Mouse (Mus musculus): Measurements from ENCODE around the gene Prodh2. TPM values are rescaled to one million over a fixed set of nuclear protein-coding genes. Genes with fewer than 3 reads are reported as not detected.

The Prodh2 gene
- polyA plus RNA-seq (2014; fragmentation: Illumina TruSeq; extraction: RNeasy Lipid Tissue Mini Kit (QIAGEN cat#74804); ENCODE audit: low replicate concordance) = not detected

DNA sequence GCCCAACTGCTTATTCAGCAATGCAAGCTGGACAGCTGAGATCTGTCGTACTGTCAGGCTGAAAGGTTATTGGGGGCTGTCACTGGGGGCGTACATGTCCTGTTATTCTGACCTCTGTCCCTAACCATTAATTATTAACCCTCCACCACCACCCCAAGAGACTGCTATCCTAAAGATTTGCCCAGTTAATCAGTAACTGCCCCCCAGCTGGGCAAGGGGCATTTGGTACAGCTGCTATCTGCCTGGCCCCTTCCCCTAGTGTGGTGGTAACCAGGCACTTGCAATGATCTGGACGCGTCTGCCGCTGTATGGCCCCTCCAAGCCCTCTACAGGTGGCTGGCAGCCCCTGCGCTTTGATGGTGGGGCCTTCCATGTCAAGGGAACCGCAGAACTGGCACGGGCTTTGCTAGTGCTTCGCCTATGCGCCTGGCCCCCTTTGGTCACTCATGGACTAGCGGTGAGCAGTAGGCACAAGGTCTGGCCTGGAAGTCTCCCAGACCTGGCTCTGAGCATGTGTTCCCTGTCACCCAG, at the start of gene Prodh2:
Gene Prodh2, plus strand, starts transcription at position 222 of the 531 bp plus-strand sequence.

DNA sequence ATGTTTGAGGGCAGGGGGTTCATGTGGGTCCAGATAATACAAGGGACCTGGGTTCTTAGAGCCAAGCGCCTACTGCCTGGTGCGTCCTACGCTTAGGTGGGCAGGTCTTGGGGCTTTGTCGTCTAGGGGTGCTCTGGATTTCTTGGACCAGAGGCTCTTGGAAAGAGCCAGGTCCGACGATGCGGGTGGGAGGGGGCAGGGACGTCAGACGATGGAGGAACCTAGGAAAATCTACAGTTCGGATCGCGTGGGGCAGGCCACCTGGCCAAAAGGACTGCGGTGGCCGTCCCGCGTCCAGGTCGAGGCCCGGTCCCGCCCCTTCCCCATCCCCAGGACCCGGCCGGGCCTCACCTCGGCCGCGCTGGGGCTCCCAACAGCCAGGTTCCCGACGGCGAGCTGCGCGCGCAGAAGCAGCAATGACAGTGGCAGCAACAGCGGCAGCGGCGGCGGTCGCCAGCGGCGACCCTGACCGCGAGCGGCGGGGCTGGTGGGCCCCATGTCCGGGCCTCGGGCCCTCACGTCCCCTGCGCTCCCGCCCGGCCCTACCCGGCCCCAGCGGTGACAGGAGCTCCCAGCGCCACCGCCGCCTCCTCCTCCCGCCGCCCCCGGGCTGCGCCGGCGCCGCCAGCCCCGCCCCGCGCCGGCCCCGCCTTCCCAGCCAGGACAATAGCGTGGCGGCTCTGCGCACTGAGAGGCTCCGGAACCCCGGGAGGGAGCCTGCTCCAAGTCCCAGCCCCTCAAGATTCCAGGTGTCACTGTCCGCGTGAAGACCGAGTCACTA, 48.3 kb upstream of the Prodh2 start, which contains the start of gene Aplp1:
Gene Aplp1, minus strand, starts transcription at position 565 of the 781 bp plus-strand sequence.

DNA sequence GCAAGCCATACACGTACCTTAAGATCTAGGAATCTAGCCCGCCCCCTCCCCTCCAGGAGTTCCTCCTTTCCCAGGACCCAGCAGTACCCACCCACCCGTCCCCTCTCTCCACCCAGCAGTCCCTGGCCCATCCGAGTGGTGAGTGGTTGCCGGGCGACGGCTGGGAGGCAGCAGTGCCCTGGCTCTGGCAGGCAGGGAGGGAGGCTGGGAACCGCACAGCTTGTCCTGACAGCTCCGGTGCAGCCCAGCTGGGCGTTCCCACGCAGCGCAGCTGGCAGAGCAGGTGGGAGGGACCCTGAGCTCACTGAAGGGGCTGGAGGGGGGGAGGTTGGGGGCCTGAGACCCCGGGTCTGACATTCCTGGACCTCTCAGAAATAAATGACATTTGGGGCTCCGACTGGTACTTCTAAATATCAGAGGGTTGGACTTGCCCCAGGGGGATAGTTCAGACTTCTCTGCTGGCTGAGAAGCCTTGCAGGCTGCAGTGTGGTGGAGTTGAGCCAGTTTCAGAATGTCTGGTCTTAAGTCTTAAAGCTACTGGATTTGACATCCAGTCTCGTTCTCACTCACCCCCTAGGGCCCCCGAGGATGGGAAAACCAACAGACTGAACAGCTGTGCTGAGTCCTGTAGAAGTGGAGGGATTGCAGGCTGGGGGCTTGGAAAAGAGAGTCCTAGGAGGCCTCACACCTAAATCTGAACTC, 35.6 kb upstream of the Prodh2 start, which contains the start of the genes Kirrel2 and Nphs1:
Gene Kirrel2, minus strand, starts transcription at position 62 of the 702 bp plus-strand sequence.
Gene Nphs1, plus strand, starts transcription at position 687 of the 702 bp plus-strand sequence.

DNA sequence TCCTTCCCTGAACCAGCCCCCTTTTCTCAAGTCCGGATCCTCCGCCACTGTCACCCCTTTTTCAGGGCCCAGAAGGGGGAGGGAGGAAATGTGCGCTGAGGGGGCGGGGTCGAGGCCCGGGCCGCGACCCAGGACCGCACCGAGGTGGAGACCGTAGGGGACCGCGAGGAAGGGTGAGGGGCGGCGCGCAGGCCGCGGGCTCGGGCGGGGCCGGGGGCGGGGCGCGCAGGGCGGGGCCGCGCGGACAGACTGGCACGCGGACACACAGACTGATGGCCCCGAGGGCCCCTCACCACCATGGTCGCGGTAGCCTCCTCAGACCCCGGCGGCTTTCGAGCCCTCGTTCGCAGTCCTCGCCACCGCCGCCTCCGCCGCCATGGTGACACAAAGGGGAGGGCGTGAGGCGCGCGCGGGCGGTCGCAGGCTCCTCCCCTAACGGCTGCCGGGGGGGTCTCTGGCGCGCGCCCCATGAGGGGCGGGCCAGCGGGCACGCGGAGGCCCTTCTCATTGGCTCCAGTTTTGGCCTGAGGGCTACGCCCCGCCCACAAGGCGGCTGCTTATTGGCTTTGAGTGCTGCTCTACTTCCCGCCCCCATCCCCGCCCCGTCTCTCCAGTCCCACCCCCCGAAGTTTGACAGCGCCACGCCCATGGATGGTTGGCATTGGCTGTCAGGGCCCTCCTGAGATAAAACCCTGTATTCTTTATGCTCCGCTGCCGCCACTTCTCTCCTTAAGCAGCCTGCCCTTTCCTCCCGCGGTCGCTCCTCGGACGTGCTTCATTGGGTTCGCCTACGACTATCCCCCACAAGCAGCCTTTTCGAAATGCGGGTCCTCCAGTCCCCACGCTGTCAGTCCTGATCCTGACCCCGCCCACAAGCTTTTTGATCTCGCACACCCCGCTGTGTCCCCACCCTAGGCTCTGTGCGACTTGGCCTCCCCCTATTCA, 41.5 kb downstream of the Prodh2 start, which contains the start of gene Arhgap33:
Gene Arhgap33, minus strand, starts transcription at position 428 of the 945 bp plus-strand sequence.

DNA sequence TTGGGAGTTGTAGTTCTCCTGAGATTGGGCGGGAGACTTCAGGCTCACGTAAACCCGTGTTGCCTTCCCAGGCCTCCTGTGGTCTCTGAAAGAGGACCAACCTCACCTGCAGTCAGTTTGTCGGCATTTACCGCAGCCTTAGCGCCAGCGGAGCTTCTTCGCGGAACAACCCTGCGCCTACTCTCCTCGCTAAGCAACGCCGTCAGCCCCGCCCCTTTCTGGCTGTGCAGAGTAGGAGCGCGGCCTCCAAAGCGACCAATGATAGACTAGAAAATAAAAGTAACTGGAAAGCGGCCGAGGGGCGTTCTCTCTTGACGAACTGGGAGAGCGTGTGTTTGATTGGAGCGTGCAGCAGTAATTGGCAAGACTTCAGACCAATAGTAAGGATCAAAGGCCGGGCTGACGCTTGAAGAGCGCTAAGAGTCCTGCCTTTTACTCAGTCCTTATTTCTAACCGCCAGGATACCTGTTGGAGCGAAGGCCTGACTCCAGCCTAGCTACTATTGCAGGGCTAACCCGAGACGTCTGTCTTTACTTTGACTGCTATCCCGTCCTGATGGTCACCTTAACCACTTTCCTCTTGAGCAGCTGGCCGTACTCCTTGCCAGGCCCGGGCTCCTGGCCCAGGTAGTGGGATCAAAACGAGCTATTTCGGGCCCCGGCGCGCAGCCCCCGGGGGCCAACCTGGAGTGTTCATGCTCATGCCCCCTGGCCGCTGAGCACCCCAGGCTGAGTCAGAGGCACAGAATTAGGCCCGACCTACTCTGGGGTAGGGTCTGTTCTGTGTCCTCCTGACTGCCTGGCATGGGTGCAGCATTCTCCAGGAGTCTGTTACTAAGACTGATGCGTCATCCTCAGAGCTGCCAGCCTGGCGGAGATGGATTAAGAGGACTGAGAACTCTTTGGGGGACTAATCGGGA, 58.9 kb downstream of the Prodh2 start, which contains the start of the genes Hspb6 and Proser3:
Gene Hspb6, plus strand, starts transcription at position 77 of the 919 bp plus-strand sequence.
Gene Proser3, minus strand, starts transcription at position 198 of the 919 bp plus-strand sequence.

DNA sequence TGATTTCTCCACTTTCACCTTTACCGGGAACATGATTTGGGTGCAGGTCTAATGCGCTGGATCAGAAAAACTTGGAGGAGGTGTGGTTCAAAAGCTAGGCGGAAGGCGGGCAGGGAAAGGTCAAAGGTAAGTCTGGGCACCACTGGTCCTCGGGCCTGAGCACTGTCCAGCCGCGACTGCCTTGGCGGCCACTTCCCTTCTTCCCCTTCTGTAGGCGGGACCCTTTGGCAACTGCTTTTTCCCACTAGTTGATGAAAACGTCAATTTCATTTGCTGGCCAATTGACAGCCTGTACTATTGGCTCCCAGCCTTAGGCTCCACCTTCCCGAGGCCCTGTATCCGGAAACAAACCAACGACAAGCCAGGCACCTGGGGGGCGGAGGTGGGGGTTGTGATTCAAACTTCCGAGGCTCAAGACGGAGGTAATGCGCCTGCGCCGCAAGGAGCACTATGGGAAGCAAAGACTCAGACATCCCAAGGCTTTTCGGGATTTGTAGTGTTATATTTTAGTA, 66.1 kb downstream of the Prodh2 start, which contains the start of gene Lin37:
Gene Lin37, minus strand, starts transcription at position 396 of the 512 bp plus-strand sequence.

Other genes starting within 250 kb of the Prodh2 start
- gene Thap8, start 213.5 kb upstream of the Prodh2 start, polyA plus RNA-seq (2014; fragmentation: Illumina TruSeq; extraction: RNeasy Lipid Tissue Mini Kit (QIAGEN cat#74804); ENCODE audit: low replicate concordance) = not detected
- gene Wdr62, start 213.2 kb upstream of the Prodh2 start, polyA plus RNA-seq (2014; fragmentation: Illumina TruSeq; extraction: RNeasy Lipid Tissue Mini Kit (QIAGEN cat#74804); ENCODE audit: low replicate concordance) = not detected
- gene Clip3, start 201.9 kb upstream of the Prodh2 start, polyA plus RNA-seq (2014; fragmentation: Illumina TruSeq; extraction: RNeasy Lipid Tissue Mini Kit (QIAGEN cat#74804); ENCODE audit: low replicate concordance) = 1.2 TPM
- gene Alkbh6, start 184.9 kb upstream of the Prodh2 start, polyA plus RNA-seq (2014; fragmentation: Illumina TruSeq; extraction: RNeasy Lipid Tissue Mini Kit (QIAGEN cat#74804); ENCODE audit: low replicate concordance) = 2.9 TPM
- 1.6 TPM for gene Syne4, start 178.8 kb upstream of the Prodh2 start, polyA plus RNA-seq (2014; fragmentation: Illumina TruSeq; extraction: RNeasy Lipid Tissue Mini Kit (QIAGEN cat#74804); ENCODE audit: low replicate concordance)
- gene E130208F15Rik, start 171.9 kb upstream of the Prodh2 start, polyA plus RNA-seq (2014; fragmentation: Illumina TruSeq; extraction: RNeasy Lipid Tissue Mini Kit (QIAGEN cat#74804); ENCODE audit: low replicate concordance) = 0.71 TPM
- gene Sdhaf1, start 169.7 kb upstream of the Prodh2 start, polyA plus RNA-seq (2014; fragmentation: Illumina TruSeq; extraction: RNeasy Lipid Tissue Mini Kit (QIAGEN cat#74804); ENCODE audit: low replicate concordance) = 1.3 TPM
- 0.41 TPM for gene Lrfn3, start 130.8 kb upstream of the Prodh2 start, polyA plus RNA-seq (2014; fragmentation: Illumina TruSeq; extraction: RNeasy Lipid Tissue Mini Kit (QIAGEN cat#74804); ENCODE audit: low replicate concordance)
- 2.8 TPM for gene Tyrobp, start 79.9 kb upstream of the Prodh2 start, polyA plus RNA-seq (2014; fragmentation: Illumina TruSeq; extraction: RNeasy Lipid Tissue Mini Kit (QIAGEN cat#74804); ENCODE audit: low replicate concordance)
- not detected for gene Hcst, start 73.8 kb upstream of the Prodh2 start, polyA plus RNA-seq (2014; fragmentation: Illumina TruSeq; extraction: RNeasy Lipid Tissue Mini Kit (QIAGEN cat#74804); ENCODE audit: low replicate concordance)
- gene Nfkbid, start 71.9 kb upstream of the Prodh2 start, polyA plus RNA-seq (2014; fragmentation: Illumina TruSeq; extraction: RNeasy Lipid Tissue Mini Kit (QIAGEN cat#74804); ENCODE audit: low replicate concordance) = 0.67 TPM
- 9.8 TPM for gene Aplp1, start 48.1 kb upstream of the Prodh2 start, polyA plus RNA-seq (2014; fragmentation: Illumina TruSeq; extraction: RNeasy Lipid Tissue Mini Kit (QIAGEN cat#74804); ENCODE audit: low replicate concordance)
- gene Kirrel2, start 35.9 kb upstream of the Prodh2 start, polyA plus RNA-seq (2014; fragmentation: Illumina TruSeq; extraction: RNeasy Lipid Tissue Mini Kit (QIAGEN cat#74804); ENCODE audit: low replicate concordance) = not detected
- gene Nphs1, start 35.3 kb upstream of the Prodh2 start, polyA plus RNA-seq (2014; fragmentation: Illumina TruSeq; extraction: RNeasy Lipid Tissue Mini Kit (QIAGEN cat#74804); ENCODE audit: low replicate concordance) = 0.15 TPM
- 0.11 TPM for gene Arhgap33, start 41.4 kb downstream of the Prodh2 start, polyA plus RNA-seq (2014; fragmentation: Illumina TruSeq; extraction: RNeasy Lipid Tissue Mini Kit (QIAGEN cat#74804); ENCODE audit: low replicate concordance)
- 28.5 TPM for gene Hspb6, start 58.6 kb downstream of the Prodh2 start, polyA plus RNA-seq (2014; fragmentation: Illumina TruSeq; extraction: RNeasy Lipid Tissue Mini Kit (QIAGEN cat#74804); ENCODE audit: low replicate concordance)
- gene Proser3, start 58.7 kb downstream of the Prodh2 start, polyA plus RNA-seq (2014; fragmentation: Illumina TruSeq; extraction: RNeasy Lipid Tissue Mini Kit (QIAGEN cat#74804); ENCODE audit: low replicate concordance) = 0.97 TPM
- not detected for gene Lin37, start 66.2 kb downstream of the Prodh2 start, polyA plus RNA-seq (2014; fragmentation: Illumina TruSeq; extraction: RNeasy Lipid Tissue Mini Kit (QIAGEN cat#74804); ENCODE audit: low replicate concordance)
- gene U2af1l4, start 69.7 kb downstream of the Prodh2 start, polyA plus RNA-seq (2014; fragmentation: Illumina TruSeq; extraction: RNeasy Lipid Tissue Mini Kit (QIAGEN cat#74804); ENCODE audit: low replicate concordance) = 2.6 TPM
- gene Gm49396, start 69.7 kb downstream of the Prodh2 start, polyA plus RNA-seq (2014; fragmentation: Illumina TruSeq; extraction: RNeasy Lipid Tissue Mini Kit (QIAGEN cat#74804); ENCODE audit: low replicate concordance) = 6.2 TPM
- gene Psenen, start 70.0 kb downstream of the Prodh2 start, polyA plus RNA-seq (2014; fragmentation: Illumina TruSeq; extraction: RNeasy Lipid Tissue Mini Kit (QIAGEN cat#74804); ENCODE audit: low replicate concordance) = 17.3 TPM
- gene Igflr1, start 71.8 kb downstream of the Prodh2 start, polyA plus RNA-seq (2014; fragmentation: Illumina TruSeq; extraction: RNeasy Lipid Tissue Mini Kit (QIAGEN cat#74804); ENCODE audit: low replicate concordance) = not detected
- 4.6 TPM for gene Kmt2b, start 95.1 kb downstream of the Prodh2 start, polyA plus RNA-seq (2014; fragmentation: Illumina TruSeq; extraction: RNeasy Lipid Tissue Mini Kit (QIAGEN cat#74804); ENCODE audit: low replicate concordance)
- not detected for gene Zbtb32, start 105.3 kb downstream of the Prodh2 start, polyA plus RNA-seq (2014; fragmentation: Illumina TruSeq; extraction: RNeasy Lipid Tissue Mini Kit (QIAGEN cat#74804); ENCODE audit: low replicate concordance)
- gene Upk1a, start 119.2 kb downstream of the Prodh2 start, polyA plus RNA-seq (2014; fragmentation: Illumina TruSeq; extraction: RNeasy Lipid Tissue Mini Kit (QIAGEN cat#74804); ENCODE audit: low replicate concordance) = not detected
- gene Cox6b1, start 132.5 kb downstream of the Prodh2 start, polyA plus RNA-seq (2014; fragmentation: Illumina TruSeq; extraction: RNeasy Lipid Tissue Mini Kit (QIAGEN cat#74804); ENCODE audit: low replicate concordance) = 1,034 TPM
- not detected for gene Etv2, start 142.2 kb downstream of the Prodh2 start, polyA plus RNA-seq (2014; fragmentation: Illumina TruSeq; extraction: RNeasy Lipid Tissue Mini Kit (QIAGEN cat#74804); ENCODE audit: low replicate concordance)
- gene Rbm42, start 156.7 kb downstream of the Prodh2 start, polyA plus RNA-seq (2014; fragmentation: Illumina TruSeq; extraction: RNeasy Lipid Tissue Mini Kit (QIAGEN cat#74804); ENCODE audit: low replicate concordance) = not detected
- 2.8 TPM for gene Haus5, start 171.4 kb downstream of the Prodh2 start, polyA plus RNA-seq (2014; fragmentation: Illumina TruSeq; extraction: RNeasy Lipid Tissue Mini Kit (QIAGEN cat#74804); ENCODE audit: low replicate concordance)
- gene Pmis2, start 178.0 kb downstream of the Prodh2 start, polyA plus RNA-seq (2014; fragmentation: Illumina TruSeq; extraction: RNeasy Lipid Tissue Mini Kit (QIAGEN cat#74804); ENCODE audit: low replicate concordance) = not detected
- gene 2200002J24Rik, start 205.3 kb downstream of the Prodh2 start, polyA plus RNA-seq (2014; fragmentation: Illumina TruSeq; extraction: RNeasy Lipid Tissue Mini Kit (QIAGEN cat#74804); ENCODE audit: low replicate concordance) = not detected
- gene Atp4a, start 218.6 kb downstream of the Prodh2 start, polyA plus RNA-seq (2014; fragmentation: Illumina TruSeq; extraction: RNeasy Lipid Tissue Mini Kit (QIAGEN cat#74804); ENCODE audit: low replicate concordance) = not detected
- gene Tmem147, start 235.9 kb downstream of the Prodh2 start, polyA plus RNA-seq (2014; fragmentation: Illumina TruSeq; extraction: RNeasy Lipid Tissue Mini Kit (QIAGEN cat#74804); ENCODE audit: low replicate concordance) = 4.8 TPM